Mouse (Mus musculus) intestine, embryonic 16.5 days (tissue): ENCODE measurements around the gene Slc25a19. TPM values are rescaled to one million over a fixed set of nuclear protein-coding genes. Genes with fewer than 3 reads are reported as not detected.

Experiments
- ATAC-seq: fragments of 200-750 bp; cut with Nextera tagmentation; 2 replicates; pipeline ENCODE4 v1.8.0; 2017; ENCODE audit warnings: moderate TSS enrichment, moderate library complexity
- H3K27ac ChIP-seq: fragments of 300-500 bp; sonication (generic); 2 replicates; pipeline ENCODE4 v1.5.1; 2014; ENCODE audit warnings: mild to moderate bottlenecking, low read length
- H3K27me3 ChIP-seq: fragments of 300-500 bp; sonication (generic); replicated peaks from 2 replicates; pipeline ENCODE4 v1.6.1; 2014; ENCODE audit warnings: low read length, control low read depth, mixed read lengths; ENCODE audit not compliant: control insufficient read depth, insufficient read depth
- H3K36me3 ChIP-seq: fragments of 300-500 bp; sonication (generic); 2 replicates; pipeline ENCODE4 v1.6.1; 2014; ENCODE audit warnings: low read length, control low read depth; ENCODE audit not compliant: control insufficient read depth, insufficient read depth
- H3K4me1 ChIP-seq: fragments of 300-500 bp; sonication (generic); 2 replicates; pipeline ENCODE4 v1.6.1; 2014; ENCODE audit warnings: low read length, control low read depth, mixed read lengths; ENCODE audit not compliant: control insufficient read depth, insufficient read depth
- H3K4me2 ChIP-seq: fragments of 300-500 bp; sonication (generic); 2 replicates; pipeline ENCODE4 v1.6.1; 2014; ENCODE audit warnings: low read depth, low read length, control low read depth
- H3K4me3 ChIP-seq: fragments of 300-500 bp; sonication (generic); 2 replicates; pipeline ENCODE4 v1.5.1; 2014; ENCODE audit warnings: mild to moderate bottlenecking, low read length
- H3K9ac ChIP-seq: fragments of 300-500 bp; sonication (generic); 2 replicates; pipeline ENCODE4 v1.6.1; 2014; ENCODE audit warnings: low read depth, low read length
- H3K9me3 ChIP-seq: fragments of 300-500 bp; sonication (generic); 2 replicates; pipeline ENCODE4 v1.6.1; 2016; ENCODE audit warnings: low read length, control low read depth; ENCODE audit not compliant: control insufficient read depth
- WGBS: fragments of 180-500 bp; shearing (Covaris S2); extraction: QIAGEN DNeasy Blood & Tissue Kit; methylation state at CpG from one replicate; pipeline ENCODE4 v1.1.7; 2014; 5-methylcytosine and 5-hydroxymethylcytosine counted together
- polyA plus RNA-seq: library from polyadenylated mRNA; unstranded; fragments of >200 nt; fragmentation: Nextera tagmentation; extraction: Ambion mirVana; gene quantifications from 2 replicates; pipeline ENCODE4 v1.2.1, GENCODE M21; 2015

The Slc25a19 gene
- polyA plus RNA-seq, 1 experiment from 2014 or later = 31.3 TPM

GRCm38 (mm10) chr11:115590526-115591075 lies 37.5 kb downstream of the Slc25a19 start:
- ATAC-seq = no peak
- no peak overlapping the region for H3K27ac ChIP-seq
- peaks cover 45% of the 10 kb centered on the region for H3K36me3 ChIP-seq
- no peaks in the 10 kb centered on the region for H3K27me3 ChIP-seq
- H3K4me1 ChIP-seq = no peaks in the 10 kb centered on the region
- H3K9me3 ChIP-seq = no peaks in the 10 kb centered on the region
- H3K4me3 ChIP-seq = no peak overlapping the region
- no peak overlapping the region for H3K9ac ChIP-seq
- WGBS = 83% methylated on average over 2 of the region's 2 CpGs
- H3K4me2 ChIP-seq = no peak overlapping the region

GRCm38 (mm10) chr11:115587984-115588383 lies 40.1 kb downstream of the Slc25a19 start:
- no peaks in the 10 kb centered on the region for H3K9me3 ChIP-seq
- H3K27ac ChIP-seq = no peak overlapping the region
- H3K4me2 ChIP-seq = no peak overlapping the region
- no peaks in the 10 kb centered on the region for H3K27me3 ChIP-seq
- no peaks in the 10 kb centered on the region for H3K4me1 ChIP-seq
- no peak for ATAC-seq
- WGBS = 85% methylated on average over 9 of the region's 9 CpGs
- H3K36me3 ChIP-seq = peaks cover 50% of the 10 kb centered on the region
- H3K9ac ChIP-seq = no peak overlapping the region
- no peak overlapping the region for H3K4me3 ChIP-seq

- Histone ChIP-seq H3K4me1 (no peaks in the 10 kb centered on the region), H3K4me2 (no peak overlapping the region), H3K27me3 (no peaks in the 10 kb centered on the region), H3K4me3 (no peak overlapping the region), H3K9me3 (no peaks in the 10 kb centered on the region), H3K36me3 (peaks cover 44% of the 10 kb centered on the region), H3K9ac (no peak overlapping the region), H3K27ac (no peak overlapping the region)
- WGBS = 90% methylated on average over 9 of the region's 9 CpGs
- no peak for ATAC-seq
Observed at GRCm38 (mm10) chr11:115586403-115586802, 41.7 kb downstream of the Slc25a19 start.

- Histone ChIP-seq H3K4me3 (no peak overlapping the region), H3K36me3 (peaks cover 44% of the 10 kb centered on the region), H3K9me3 (no peaks in the 10 kb centered on the region), H3K27ac (no peak overlapping the region), H3K9ac (no peak overlapping the region), H3K4me2 (no peak overlapping the region), H3K4me1 (no peaks in the 10 kb centered on the region), H3K27me3 (no peaks in the 10 kb centered on the region)
- ATAC-seq = no peak
- WGBS = 80% methylated on average over 7 of the region's 7 CpGs
Observed at GRCm38 (mm10) chr11:115585573-115586100, 42.5 kb downstream of the Slc25a19 start.

GRCm38 (mm10) chr11:115584376-115585073 lies 43.6 kb downstream of the Slc25a19 start:
- no peaks in the 10 kb centered on the region for H3K27me3 ChIP-seq
- no peak overlapping the region for H3K4me2 ChIP-seq
- no peak overlapping the region for H3K4me3 ChIP-seq
- no peaks in the 10 kb centered on the region for H3K9me3 ChIP-seq
- 84% methylated on average over 10 of the region's 10 CpGs for whole genome bisulfite sequencing
- H3K4me1 ChIP-seq = no peaks in the 10 kb centered on the region
- H3K36me3 ChIP-seq = peaks cover 43% of the 10 kb centered on the region
- no peak for ATAC-seq
- no peak overlapping the region for H3K27ac ChIP-seq
- H3K9ac ChIP-seq = no peak overlapping the region

- H3K9ac ChIP-seq = no peak overlapping the region
- no peak overlapping the region for H3K27ac ChIP-seq
- 74% methylated on average over 10 of the region's 10 CpGs for WGBS
- no peak overlapping the region for H3K4me2 ChIP-seq
- ATAC-seq = no peak
- no peaks in the 10 kb centered on the region for H3K9me3 ChIP-seq
- H3K4me1 ChIP-seq = no peaks in the 10 kb centered on the region
- H3K36me3 ChIP-seq = peaks cover 45% of the 10 kb centered on the region
- H3K27me3 ChIP-seq = no peaks in the 10 kb centered on the region
- H3K4me3 ChIP-seq = no peak overlapping the region
Observed at GRCm38 (mm10) chr11:115582913-115583606, 45.0 kb downstream of the Slc25a19 start.

GRCm38 (mm10) chr11:115579080-115579479 lies 49.0 kb downstream of the Slc25a19 start:
- Histone ChIP-seq H3K36me3 (peaks cover 19% of the 10 kb centered on the region), H3K4me2 (no peak overlapping the region), H3K4me3 (no peak overlapping the region), H3K4me1 (no peaks in the 10 kb centered on the region), H3K9ac (no peak overlapping the region), H3K27me3 (no peaks in the 10 kb centered on the region), H3K27ac (no peak overlapping the region), H3K9me3 (no peaks in the 10 kb centered on the region)
- no peak for ATAC-seq

- Histone ChIP-seq H3K27ac (no peak overlapping the region), H3K4me1 (peaks cover 12% of the 10 kb centered on the region), H3K4me3 (peak overlapping the region; percentile 88), H3K27me3 (no peaks in the 10 kb centered on the region), H3K4me2 (peak overlapping the region; percentile 74), H3K36me3 (peaks cover 16% of the 10 kb centered on the region), H3K9me3 (no peaks in the 10 kb centered on the region), H3K9ac (peak overlapping the region; percentile 79)
- WGBS = 16% methylated on average over 7 of the region's 7 CpGs
- ATAC-seq = no peak
Observed at GRCm38 (mm10) chr11:115564961-115565360, 63.1 kb downstream of the Slc25a19 start.
